Mouse (Mus musculus) liver, embryonic 13.5 days (tissue): Measurements from ENCODE around the gene Zfhx3. TPM values are rescaled to one million over a fixed set of nuclear protein-coding genes. Genes with fewer than 3 reads are reported as not detected.

ENCODE experiments used
- ATAC-seq: fragments of 200-750 bp; cut with Nextera tagmentation; 2 replicates; pipeline ENCODE4 v1.8.0; 2017; ENCODE audit warnings: low read depth, mild to moderate bottlenecking, moderate number of reproducible peaks, moderate library complexity
- DNase-seq: peaks from one replicate; pipeline ENCODE4 v3.0.0; 2022
- H3K27ac ChIP-seq: fragments of 300-500 bp; sonication (generic); 2 replicates; pipeline ENCODE4 v1.5.1; 2015; ENCODE audit warnings: moderate library complexity, mild to moderate bottlenecking, inconsistent platforms
- H3K27me3 ChIP-seq: fragments of 300-500 bp; sonication (generic); 2 replicates; pipeline ENCODE4 v1.6.1; 2015; ENCODE audit warnings: mild to moderate bottlenecking, inconsistent platforms
- H3K36me3 ChIP-seq: fragments of 300-500 bp; sonication (generic); 2 replicates; pipeline ENCODE4 v1.6.1; 2015; ENCODE audit warnings: mild to moderate bottlenecking, inconsistent platforms
- H3K4me1 ChIP-seq: fragments of 300-500 bp; sonication (generic); replicated peaks from 2 replicates; pipeline ENCODE4 v1.6.1; 2015; ENCODE audit warnings: inconsistent platforms
- H3K4me2 ChIP-seq: fragments of 300-500 bp; sonication (generic); 2 replicates; pipeline ENCODE4 v1.6.1; 2015; ENCODE audit warnings: inconsistent platforms, mild to moderate bottlenecking, moderate library complexity
- H3K4me3 ChIP-seq: fragments of 300-500 bp; sonication (generic); replicated peaks from 2 replicates; pipeline ENCODE4 v1.5.1; 2015; ENCODE audit warnings: mild to moderate bottlenecking, inconsistent platforms
- H3K9ac ChIP-seq: fragments of 300-500 bp; sonication (generic); 2 replicates; pipeline ENCODE4 v1.6.1; 2015; ENCODE audit warnings: mild to moderate bottlenecking, inconsistent platforms
- H3K9me3 ChIP-seq: fragments of 300-500 bp; sonication (generic); replicated peaks from 2 replicates; pipeline ENCODE4 v1.6.1; 2016; ENCODE audit warnings: inconsistent platforms
- WGBS: fragments of 180-500 bp; shearing (Covaris S2); methylation state at CpG from one replicate; pipeline ENCODE4 v1.1.7; 2015; ENCODE audit not compliant: insufficient replicate concordance; 5-methylcytosine and 5-hydroxymethylcytosine counted together
- polyA plus RNA-seq: library from polyadenylated mRNA; unstranded; fragments of >200 nt; fragmentation: Nextera tagmentation; extraction: Ambion mirVana; gene quantifications from 2 replicates; pipeline ENCODE4 v1.2.1, GENCODE M21; 2015

Zfhx3 gene
- polyA plus RNA-seq, 1 experiment from 2014 or later, result 1.0 TPM

DNA sequence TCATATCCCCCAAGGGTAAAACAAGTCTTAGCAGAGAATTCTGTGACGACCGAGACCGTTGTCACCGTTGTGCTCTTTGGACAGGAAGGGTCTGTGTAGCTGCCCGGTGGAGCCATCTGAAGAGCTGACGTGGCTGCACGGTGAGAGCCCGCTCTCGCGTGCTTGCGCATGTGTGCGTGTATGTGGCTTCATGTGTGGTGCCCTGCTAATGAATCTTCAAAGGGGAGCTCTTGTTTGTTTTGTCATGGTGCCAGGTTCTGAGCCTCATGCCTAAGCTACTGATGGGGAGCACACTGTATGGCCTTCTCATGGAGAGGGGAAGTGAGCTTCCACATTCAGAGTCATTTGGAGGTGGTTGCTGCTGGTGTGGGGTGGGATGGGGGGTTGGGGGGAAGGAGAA lies 835.6 kb downstream of the Zfhx3 start:
- Histone ChIP-seq H3K9ac (no peak overlapping the region), H3K9me3 (no peaks in the 10 kb centered on the region), H3K27me3 (no peaks in the 10 kb centered on the region), H3K4me2 (no peak overlapping the region), H3K36me3 (no peaks in the 10 kb centered on the region), H3K4me1 (peaks cover 17% of the 10 kb centered on the region), H3K27ac (no peak overlapping the region), H3K4me3 (no peak overlapping the region)
- ATAC-seq (no peak), DNase-seq (no peak)
- WGBS, result 70% methylated on average over 12 of the region's 12 CpGs

- H3K36me3 ChIP-seq, result no peaks in the 10 kb centered on the region
- H3K4me3 ChIP-seq, result no peak overlapping the region
- no peak overlapping the region for H3K4me2 ChIP-seq
- H3K27ac ChIP-seq, result no peak overlapping the region
- ATAC-seq (no peak), DNase-seq (no peak)
- WGBS, result 62% methylated on average over 9 of the region's 9 CpGs
- H3K9ac ChIP-seq, result no peak overlapping the region
- no peaks in the 10 kb centered on the region for H3K27me3 ChIP-seq
- H3K9me3 ChIP-seq, result no peaks in the 10 kb centered on the region
- H3K4me1 ChIP-seq, result peaks cover 17% of the 10 kb centered on the region
Measured at GRCm38 (mm10) chr8:108778551-108778950, 836.1 kb downstream of the Zfhx3 start.

GRCm38 (mm10) chr8:108780766-108781165 lies 838.3 kb downstream of the Zfhx3 start:
- H3K36me3 ChIP-seq, result no peaks in the 10 kb centered on the region
- H3K4me3 ChIP-seq, result no peak overlapping the region
- peaks cover 17% of the 10 kb centered on the region for H3K4me1 ChIP-seq
- no peak overlapping the region for H3K27ac ChIP-seq
- ATAC-seq, result no peak
- H3K9ac ChIP-seq, result no peak overlapping the region
- no peaks in the 10 kb centered on the region for H3K27me3 ChIP-seq
- no peak overlapping the region for H3K4me2 ChIP-seq
- no peaks in the 10 kb centered on the region for H3K9me3 ChIP-seq
- WGBS, result 54% methylated on average over 6 of the region's 6 CpGs
- DNase-seq, result no peak

GRCm38 (mm10) chr8:108781192-108781591 lies 838.7 kb downstream of the Zfhx3 start:
- Histone ChIP-seq H3K27ac (no peak overlapping the region), H3K9ac (no peak overlapping the region), H3K27me3 (no peaks in the 10 kb centered on the region), H3K4me3 (no peak overlapping the region), H3K4me2 (no peak overlapping the region), H3K36me3 (no peaks in the 10 kb centered on the region), H3K4me1 (peaks cover 17% of the 10 kb centered on the region), H3K9me3 (no peaks in the 10 kb centered on the region)
- WGBS, result 26% methylated on average over 5 of the region's 5 CpGs
- ATAC-seq, result no peak
- no peak for DNase-seq

GRCm38 (mm10) chr8:108783155-108783554 lies 840.7 kb downstream of the Zfhx3 start:
- H3K4me3 ChIP-seq, result no peak overlapping the region
- H3K4me1 ChIP-seq, result peaks cover 8% of the 10 kb centered on the region
- no peak overlapping the region for H3K27ac ChIP-seq
- DNase-seq, result no peak
- no peaks in the 10 kb centered on the region for H3K9me3 ChIP-seq
- H3K36me3 ChIP-seq, result no peaks in the 10 kb centered on the region
- ATAC-seq, result no peak
- H3K9ac ChIP-seq, result no peak overlapping the region
- H3K27me3 ChIP-seq, result no peaks in the 10 kb centered on the region
- H3K4me2 ChIP-seq, result no peak overlapping the region
- 45% methylated on average over 10 of the region's 10 CpGs for WGBS

- Histone ChIP-seq H3K9ac (no peak overlapping the region), H3K36me3 (peaks cover 13% of the 10 kb centered on the region), H3K4me3 (no peak overlapping the region), H3K27ac (no peak overlapping the region), H3K9me3 (peaks cover 10% of the 10 kb centered on the region; the same call in 1 of the 2 replicates), H3K27me3 (no peaks in the 10 kb centered on the region), H3K4me2 (no peak overlapping the region), H3K4me1 (peaks cover 16% of the 10 kb centered on the region; the same call in 1 of the 2 replicates)
- WGBS, result 53% methylated on average over 6 of the region's 6 CpGs
- DNase-seq (no peak), ATAC-seq (no peak)
Measured at GRCm38 (mm10) chr8:108788156-108788761, 845.8 kb downstream of the Zfhx3 start.

- 67% methylated on average over 10 of the region's 10 CpGs for WGBS
- no peak overlapping the region for H3K27ac ChIP-seq
- no peak overlapping the region for H3K4me2 ChIP-seq
- no peak for ATAC-seq
- H3K9ac ChIP-seq, result no peak overlapping the region
- no peak for DNase-seq
- H3K4me1 ChIP-seq, result peaks cover 16% of the 10 kb centered on the region; the same call in 1 of the 2 replicates
- H3K4me3 ChIP-seq, result no peak overlapping the region
- no peaks in the 10 kb centered on the region for H3K27me3 ChIP-seq
- peaks cover 18% of the 10 kb centered on the region for H3K36me3 ChIP-seq
- peaks cover 12% of the 10 kb centered on the region; the same call in 1 of the 2 replicates for H3K9me3 ChIP-seq
Measured at GRCm38 (mm10) chr8:108788762-108789157, 846.3 kb downstream of the Zfhx3 start.

DNA sequence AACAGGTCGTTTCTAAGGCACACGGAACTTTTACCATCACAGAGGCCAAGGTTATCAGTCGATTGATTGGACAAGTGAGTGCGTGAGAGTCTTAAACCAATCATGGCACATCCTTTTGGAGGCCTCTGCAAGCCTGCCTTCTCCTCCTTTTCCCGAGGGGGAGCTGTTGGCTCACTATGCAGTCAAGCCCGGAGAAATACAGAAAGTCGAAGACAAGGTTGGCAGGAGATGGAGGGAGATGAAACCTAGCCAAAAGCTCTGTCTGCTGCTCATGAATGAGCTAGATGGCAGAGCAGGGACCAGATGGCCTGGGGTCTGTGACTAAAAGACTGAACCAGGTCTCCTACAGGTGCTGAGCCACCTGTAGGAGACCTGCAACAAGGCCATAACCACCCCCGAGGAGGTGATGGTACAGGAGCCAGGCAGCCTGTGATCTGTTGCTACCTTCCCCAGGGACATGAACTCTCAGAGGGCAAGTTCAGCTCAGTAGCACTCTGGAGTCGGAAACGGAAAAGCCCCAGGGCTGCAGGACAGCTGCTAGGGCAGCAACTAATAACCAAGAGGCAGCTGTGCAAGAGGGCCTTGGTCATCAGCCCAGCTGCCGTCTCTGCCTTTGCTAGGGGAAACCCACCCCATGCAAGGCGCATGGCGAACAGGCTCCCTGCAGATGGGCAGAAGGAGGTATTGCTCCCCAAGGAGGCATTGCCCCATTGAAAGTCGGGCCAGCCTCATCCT lies 848.3 kb downstream of the Zfhx3 start:
- Histone ChIP-seq H3K4me2 (no peak overlapping the region), H3K4me1 (peaks cover 16% of the 10 kb centered on the region; the same call in 1 of the 2 replicates), H3K27me3 (no peaks in the 10 kb centered on the region), H3K9me3 (peaks cover 12% of the 10 kb centered on the region; the same call in 1 of the 2 replicates), H3K9ac (no peak overlapping the region), H3K27ac (no peak overlapping the region), H3K36me3 (peaks cover 37% of the 10 kb centered on the region), H3K4me3 (no peak overlapping the region)
- ATAC-seq, result no peak
- no peak for DNase-seq
- WGBS, result 61% methylated on average over 14 of the region's 14 CpGs

- ATAC-seq, result no peak
- Histone ChIP-seq H3K9me3 (peaks cover 12% of the 10 kb centered on the region; the same call in 1 of the 2 replicates), H3K4me2 (no peak overlapping the region), H3K27ac (no peak overlapping the region), H3K36me3 (peaks cover 39% of the 10 kb centered on the region), H3K27me3 (no peaks in the 10 kb centered on the region), H3K9ac (no peak overlapping the region), H3K4me1 (0 out of 2 replicates have a peak, but pooled peaks cover 7% of the 10 kb centered on the region), H3K4me3 (no peak overlapping the region)
- no peak for DNase-seq
- 80% methylated on average over 3 of the region's 3 CpGs for WGBS
Measured at GRCm38 (mm10) chr8:108796076-108796475, 853.6 kb downstream of the Zfhx3 start.

GRCm38 (mm10) chr8:108796882-108797281 lies 854.4 kb downstream of the Zfhx3 start:
- Histone ChIP-seq H3K4me3 (no peak overlapping the region), H3K9me3 (peaks cover 12% of the 10 kb centered on the region; the same call in 1 of the 2 replicates), H3K9ac (no peak overlapping the region), H3K27me3 (no peaks in the 10 kb centered on the region), H3K4me1 (0 out of 2 replicates have a peak, but pooled peaks cover 7% of the 10 kb centered on the region), H3K27ac (no peak overlapping the region), H3K36me3 (peaks cover 39% of the 10 kb centered on the region), H3K4me2 (no peak overlapping the region)
- DNase-seq (no peak), ATAC-seq (no peak)
- WGBS, result 52% methylated on average over 3 of the region's 3 CpGs

DNA sequence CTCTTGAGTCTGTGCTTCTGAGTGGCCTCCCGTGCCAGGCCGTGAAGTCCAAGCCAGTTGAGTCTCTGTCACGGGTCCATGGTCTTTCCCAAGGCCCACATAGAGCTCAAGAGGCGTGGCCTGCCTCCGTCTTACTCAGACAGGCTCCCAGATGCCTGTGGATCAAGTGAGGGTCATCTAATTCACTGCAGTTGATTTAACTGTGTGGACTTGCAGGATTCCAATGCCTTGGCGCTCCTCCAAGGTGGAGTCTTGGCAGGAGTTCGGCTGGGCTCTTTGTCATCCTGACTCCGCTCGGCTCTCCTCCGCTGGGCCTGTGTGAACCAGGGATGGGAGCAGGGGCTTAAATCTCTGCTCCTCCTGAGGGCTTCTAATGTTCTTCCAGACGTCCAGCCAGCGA lies 855.6 kb downstream of the Zfhx3 start:
- no peak overlapping the region for H3K9ac ChIP-seq
- no peak overlapping the region for H3K27ac ChIP-seq
- ATAC-seq (peak; percentile 43; the same call in 1 of the 2 replicates), DNase-seq (no peak)
- no peak overlapping the region for H3K4me2 ChIP-seq
- peaks cover 28% of the 10 kb centered on the region for H3K36me3 ChIP-seq
- H3K4me1 ChIP-seq, result 0 out of 2 replicates have a peak, but pooled peaks cover 11% of the 10 kb centered on the region
- 77% methylated on average over 12 of the region's 12 CpGs for WGBS
- H3K9me3 ChIP-seq, result peaks cover 5% of the 10 kb centered on the region; the same call in 1 of the 2 replicates
- no peaks in the 10 kb centered on the region for H3K27me3 ChIP-seq
- H3K4me3 ChIP-seq, result no peak overlapping the region
